ENCODE assay signal across 8 mouse cellular contexts in the genomic region with DNA sequence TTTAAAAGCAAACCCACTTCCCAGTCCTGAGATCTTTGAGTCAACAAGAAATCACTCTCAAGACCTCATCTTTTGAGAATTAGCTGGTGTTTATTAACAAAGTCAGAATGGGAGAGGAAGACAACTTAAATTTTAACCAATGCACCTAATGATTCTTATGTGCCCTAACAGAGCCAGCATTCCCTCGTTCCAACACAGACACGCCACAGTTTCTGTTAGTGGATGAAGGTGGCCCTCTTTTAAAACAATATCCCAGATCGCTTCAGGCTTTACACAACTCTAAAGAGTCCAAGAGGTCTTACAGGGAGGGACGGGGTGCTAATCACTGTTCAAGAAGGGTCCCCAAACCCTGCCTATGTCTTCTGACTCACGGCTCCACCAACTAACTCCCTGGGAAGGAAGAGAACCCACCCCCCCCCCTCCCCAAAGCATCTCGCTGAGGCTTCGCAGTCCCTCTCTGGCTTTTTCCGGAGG. TPM values are rescaled to one million over a fixed set of nuclear protein-coding genes. Genes with fewer than 3 reads are reported as not detected.
A peak's percentile ranks its signal among the peaks of the same experiment; 100 is the strongest.
DNase-seq lines count a peak whose midpoint lies in the region; ATAC-seq lines count a peak whose summit lies in the region.

No protein-coding gene starts in this region.

- peaks cover 8% of the 10 kb centered on the region; the same call in 1 of the 2 replicates for H3K4me1 ChIP-seq in lung, embryonic 16.5 days (replicated peaks; ENCODE audit: control insufficient read depth, insufficient read depth, low read length)
- peaks cover 12% of the 10 kb centered on the region; the same call in 1 of the 2 replicates for H3K4me1 ChIP-seq in forebrain, embryonic 13.5 days
- no peaks in the 10 kb centered on the region for H3K4me1 ChIP-seq in neural tube, embryonic 14.5 days (ENCODE audit: control insufficient read depth, insufficient read depth, low read length)

- ATAC-seq in lung, embryonic 16.5 days (ENCODE audit: low read depth), result peak; percentile 31
- ATAC-seq in forebrain, embryonic 13.5 days, result no peak
- no peak for ATAC-seq in neural tube, embryonic 14.5 days (ENCODE audit: low read depth)

- DNase-seq in lung, adult 18-20 months, result no peak
- peak; percentile 24 for DNase-seq in kidney, postnatal 10 days
- no peak for DNase-seq in spleen, adult 18-20 months
- DNase-seq in lung, postnatal 4 days, result no peak
- DNase-seq in adrenal gland, postnatal 4 days (ENCODE audit: low spot score in 2 of 2), result no peak

- H3K4me2 ChIP-seq in lung, embryonic 16.5 days (ENCODE audit: low read depth, low read length), result peak overlapping the region; percentile 57
- H3K4me2 ChIP-seq in forebrain, embryonic 13.5 days, result peak overlapping the region; percentile 68
- H3K4me2 ChIP-seq in neural tube, embryonic 14.5 days (ENCODE audit: low read depth, low read length), result peak overlapping the region; percentile 53

- no peaks in the 10 kb centered on the region for H3K36me3 ChIP-seq in lung, embryonic 16.5 days (ENCODE audit: control insufficient read depth, insufficient read depth, low read length)
- H3K36me3 ChIP-seq in forebrain, embryonic 13.5 days (ENCODE audit: poor library complexity, severe bottlenecking), result no peaks in the 10 kb centered on the region
- no peaks in the 10 kb centered on the region for H3K36me3 ChIP-seq in neural tube, embryonic 14.5 days (ENCODE audit: control insufficient read depth, insufficient read depth, low read length)

- H3K4me3 ChIP-seq in lung, embryonic 16.5 days (ENCODE audit: low read length), result peak overlapping the region; percentile 92
- H3K4me3 ChIP-seq in forebrain, embryonic 13.5 days, result peak overlapping the region; percentile 74
- H3K4me3 ChIP-seq in neural tube, embryonic 14.5 days (ENCODE audit: low read depth, low read length), result peak overlapping the region; percentile 82

- H3K27ac ChIP-seq in lung, embryonic 16.5 days (ENCODE audit: low read length), result peak overlapping the region; percentile 95
- H3K27ac ChIP-seq in forebrain, embryonic 13.5 days, result peak overlapping the region; percentile 97
- peak overlapping the region; percentile 97 for H3K27ac ChIP-seq in neural tube, embryonic 14.5 days (ENCODE audit: low read depth, low read length)

- H3K9me3 ChIP-seq in lung, embryonic 16.5 days (ENCODE audit: control insufficient read depth, low read length), result no peaks in the 10 kb centered on the region
- H3K9me3 ChIP-seq in forebrain, embryonic 13.5 days (replicated peaks), result no peaks in the 10 kb centered on the region
- no peaks in the 10 kb centered on the region for H3K9me3 ChIP-seq in neural tube, embryonic 14.5 days (ENCODE audit: control insufficient read depth, low read length)

- under 1% methylated on average over 8 of the region's 8 CpGs for WGBS in lung, embryonic 16.5 days
- WGBS in forebrain, embryonic 13.5 days, result under 1% methylated on average over 8 of the region's 8 CpGs
- WGBS in neural tube, embryonic 14.5 days, result under 1% methylated on average over 8 of the region's 8 CpGs

- H3K9ac ChIP-seq in lung, embryonic 16.5 days (ENCODE audit: low read length), result peak overlapping the region; percentile 97
- peak overlapping the region; percentile 92 for H3K9ac ChIP-seq in forebrain, embryonic 13.5 days
- peak overlapping the region; percentile 83 for H3K9ac ChIP-seq in neural tube, embryonic 14.5 days (replicated peaks; ENCODE audit: low read depth, low read length)

- no peaks in the 10 kb centered on the region for H3K27me3 ChIP-seq in lung, embryonic 16.5 days (ENCODE audit: control insufficient read depth, insufficient read depth, low read depth, low read length)
- no peaks in the 10 kb centered on the region for H3K27me3 ChIP-seq in forebrain, embryonic 13.5 days
- H3K27me3 ChIP-seq in neural tube, embryonic 14.5 days (ENCODE audit: control insufficient read depth, insufficient read depth, low read length), result no peaks in the 10 kb centered on the region

RNA-seq across cellular contexts. Expression of gene Galc, which starts 0.9 kb away (rescaled TPM):
- 9.8 and 10.4 TPM in 2 replicates for polyA plus RNA-seq in lung, embryonic 16.5 days (2015; fragmentation: Nextera tagmentation; extraction: Ambion mirVana)
- polyA plus RNA-seq in forebrain, embryonic 13.5 days (2015; fragmentation: Nextera tagmentation; extraction: Ambion mirVana), result 9.2 and 10.3 TPM in 2 replicates
- polyA plus RNA-seq in neural tube, embryonic 14.5 days (2014; fragmentation: Nextera tagmentation; extraction: Ambion mirVana), result 14.3 and 15.6 TPM in 2 replicates
- 10 to 100 TPM; 15.3 to 18.2 TPM for total RNA-seq in adrenal gland, postnatal 4 days (2021)

RNA-seq across cellular contexts. Expression of gene Gpr65, which starts 10.0 kb away (rescaled TPM):
- polyA plus RNA-seq in lung, embryonic 16.5 days (2015; fragmentation: Nextera tagmentation; extraction: Ambion mirVana), result 1.6 and 1.8 TPM in 2 replicates
- polyA plus RNA-seq in forebrain, embryonic 13.5 days (2015; fragmentation: Nextera tagmentation; extraction: Ambion mirVana), result 0.31 TPM in 1 of 2 replicates, not detected in the other
- 0.30 TPM in 1 of 2 replicates, not detected in the other for polyA plus RNA-seq in neural tube, embryonic 14.5 days (2014; fragmentation: Nextera tagmentation; extraction: Ambion mirVana)
- total RNA-seq in adrenal gland, postnatal 4 days (2021), result 1 to 10 TPM; 1.7 to 1.9 TPM
